Mouse (Mus musculus): Measurements from ENCODE around the gene Zfp950.

- TF ChIP-seq CTCF (IDR thresholded peaks at IDR 0.05; ENCODE audit: low read depth, low read length) (no peak), POLR2A (IDR thresholded peaks at IDR 0.05; ENCODE audit: borderline replicate concordance, low read depth, low read length) (no peak)
Observed at GRCm38 (mm10) chr19:61065011-61065410, 75.6 kb downstream of the Zfp950 start.
